Mouse (Mus musculus): ENCODE results near the gene Luc7l3.

- TF ChIP-seq CTCF (IDR thresholded peaks at IDR 0.05; ENCODE audit: control insufficient read depth, insufficient read depth, insufficient replicate concordance, low read depth, low read length) = no peak
- TF ChIP-seq POLR2A (IDR thresholded peaks at IDR 0.05; ENCODE audit: control insufficient read depth, low read depth, low read length) = no peak
These were observed 82.1 kb downstream of the Luc7l3 start for GRCm38 (mm10) chr11:94239706-94240105.

Measured in testis, adult 2 months (tissue).